Mouse (Mus musculus) limb, embryonic 12.5 days (tissue): ENCODE measurements around the gene Oas1c. TPM values are rescaled to one million over a fixed set of nuclear protein-coding genes. Genes with fewer than 3 reads are reported as not detected.

Experiments
- microRNA-seq: library from miRNA; unstranded; fragments of <30 nt; microRNA quantifications from one replicate; pipeline ENCODE4, GENCODE M21; 2017
- polyA plus RNA-seq: library from polyadenylated mRNA; unstranded; fragments of >200 nt; fragmentation: Nextera tagmentation; extraction: Ambion mirVana; gene quantifications from 2 replicates; pipeline ENCODE4 v1.2.1, GENCODE M21; 2016

The Oas1c gene
- polyA plus RNA-seq, 1 experiment from 2014 or later = 0.51 TPM

Small RNAs within 50 kb of the gene (microRNA-seq; reads per million reads assigned to microRNA genes)
- not detected for gene Gm22907

Other genes with a start within 250 kb of the Oas1c start
- gene Tpcn1, start 223.8 kb downstream of the Oas1c start, polyA plus RNA-seq = 16.7 and 17.2 TPM in 2 replicates
- 0.64 and 0.93 TPM in 2 replicates for gene Iqcd, start 223.5 kb downstream of the Oas1c start, polyA plus RNA-seq
- gene Rita1, start 199.9 kb downstream of the Oas1c start, polyA plus RNA-seq = 16.9 and 19.1 TPM in 2 replicates
- 48.8 and 50.3 TPM in 2 replicates for gene Ddx54, start 199.8 kb downstream of the Oas1c start, polyA plus RNA-seq
- gene Cfap73, start 178.3 kb downstream of the Oas1c start, polyA plus RNA-seq = not detected in 2 replicates
- 0.24 and 0.86 TPM in 2 replicates for gene Rasal1, start 163.7 kb downstream of the Oas1c start, polyA plus RNA-seq
- gene Dtx1, start 100.6 kb downstream of the Oas1c start, polyA plus RNA-seq = 6.8 and 7.5 TPM in 2 replicates
- 0.15 and 0.19 TPM in 2 replicates for gene Oas2, start 62.7 kb downstream of the Oas1c start, polyA plus RNA-seq
- not detected in 2 replicates for gene Oas3, start 34.9 kb downstream of the Oas1c start, polyA plus RNA-seq
- 0.20 TPM in 1 of 2 replicates, not detected in the other for gene Oas1e, start 17.0 kb downstream of the Oas1c start, polyA plus RNA-seq
- not detected in 2 replicates for gene Oas1f, start 34.9 kb upstream of the Oas1c start, polyA plus RNA-seq
- not detected in 2 replicates for gene Oas1h, start 48.9 kb upstream of the Oas1c start, polyA plus RNA-seq
- 0.14 and 0.22 TPM in 2 replicates for gene Oas1g, start 75.1 kb upstream of the Oas1c start, polyA plus RNA-seq
- gene Oas1a, start 95.0 kb upstream of the Oas1c start, polyA plus RNA-seq = 0.66 and 1.1 TPM in 2 replicates
- gene Oas1d, start 102.0 kb upstream of the Oas1c start, polyA plus RNA-seq = not detected in 2 replicates
- not detected in 2 replicates for gene Rph3a, start 197.6 kb upstream of the Oas1c start, polyA plus RNA-seq